Mouse (Mus musculus) urinary bladder, adult 18-20 months (tissue): ENCODE data around the gene Numbl.
A peak's percentile ranks its signal among the peaks of the same experiment; 100 is the strongest.
"Not testable (repeated sequence)": the region's sequence is repeated elsewhere in the genome, so short reads cannot be mapped to it uniquely, and the experiment has no call there.

Source experiments
- DNase-seq, 2 experiments: peaks; one replicate each; pipeline ENCODE4 v3.0.0; 2022; ENCODE audit warnings: low spot score in 2 of 2, mixed read lengths in 2 of 2

The Numbl gene

DNA sequence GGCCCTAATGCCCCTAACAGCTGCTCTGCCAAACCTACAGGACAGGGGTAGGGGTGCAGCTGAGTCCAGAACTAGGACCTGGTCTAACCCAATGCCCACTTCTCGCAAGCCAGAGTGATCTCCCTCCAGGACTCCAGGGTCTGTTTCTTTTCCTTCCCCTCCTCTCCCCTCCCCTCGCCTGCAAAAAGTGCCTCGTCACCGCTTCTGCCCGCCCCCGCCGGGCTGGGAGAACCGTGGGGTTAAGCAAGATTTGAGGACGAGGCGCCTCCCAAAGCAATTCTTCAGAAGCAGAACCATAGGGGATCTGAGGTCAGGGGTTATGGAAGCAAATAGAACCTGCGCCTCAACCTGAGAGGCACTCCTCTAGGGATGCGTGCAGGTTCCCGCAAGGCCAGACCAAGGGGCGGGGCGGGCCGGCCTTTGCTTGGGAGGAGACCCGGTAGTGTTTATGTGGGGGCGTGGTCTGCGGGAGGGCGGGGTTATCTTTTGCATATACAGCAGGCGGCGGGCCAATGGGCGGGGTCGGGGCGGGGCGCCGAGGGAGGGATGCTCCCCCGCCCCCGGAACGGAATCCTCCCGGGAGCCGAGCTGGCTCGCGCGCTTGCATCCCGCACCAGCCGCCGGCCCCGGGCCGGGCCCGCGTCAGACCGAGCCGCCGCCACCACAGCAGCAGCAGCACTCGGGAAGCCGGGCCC is at the start of gene Numbl:
Gene Numbl, plus strand, starts transcription at position 229 of the 695 bp plus-strand sequence.
- DNase-seq = peak; percentile 92 to 95

DNA sequence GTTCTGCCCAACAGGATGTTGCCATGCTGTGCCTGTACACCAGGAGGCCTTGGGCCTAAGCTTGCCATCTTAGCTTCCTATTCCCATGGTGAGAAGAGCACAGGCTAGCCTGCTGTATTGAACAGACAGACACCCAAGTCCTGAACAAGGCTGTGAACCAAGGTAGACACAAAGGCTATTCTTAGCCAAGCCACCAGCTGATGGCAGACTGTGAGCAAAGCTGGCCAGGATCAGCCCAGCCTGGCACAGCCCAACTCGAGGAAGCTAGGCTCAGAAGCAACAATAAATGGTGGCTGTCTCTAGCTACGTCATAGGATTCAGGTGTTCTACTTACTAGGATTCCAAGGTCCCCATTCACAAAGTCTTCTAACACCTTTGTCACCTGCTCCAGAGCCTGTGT is 45.6 kb upstream of the Numbl start:
- no peak for DNase-seq

DNA sequence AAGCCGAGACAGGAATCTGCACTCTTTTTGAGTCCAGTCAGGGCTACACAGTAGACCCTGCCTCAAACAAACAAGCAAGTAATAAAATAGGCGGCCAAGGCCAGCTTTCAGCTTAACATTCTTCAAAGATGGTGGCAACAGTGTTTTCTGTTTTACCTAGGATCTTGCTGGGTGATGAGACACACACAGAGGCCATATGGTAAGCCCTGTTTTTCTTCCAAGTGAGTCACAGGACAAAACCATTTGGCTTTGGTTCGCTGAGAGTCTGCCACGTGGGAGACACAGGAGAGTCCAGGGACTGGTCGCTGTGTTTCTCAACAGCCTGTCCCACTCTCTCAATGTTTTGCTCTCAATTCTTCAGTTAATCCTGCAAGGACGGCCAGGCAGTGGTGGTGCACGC is 39.6 kb upstream of the Numbl start:
- no peak for DNase-seq

DNA sequence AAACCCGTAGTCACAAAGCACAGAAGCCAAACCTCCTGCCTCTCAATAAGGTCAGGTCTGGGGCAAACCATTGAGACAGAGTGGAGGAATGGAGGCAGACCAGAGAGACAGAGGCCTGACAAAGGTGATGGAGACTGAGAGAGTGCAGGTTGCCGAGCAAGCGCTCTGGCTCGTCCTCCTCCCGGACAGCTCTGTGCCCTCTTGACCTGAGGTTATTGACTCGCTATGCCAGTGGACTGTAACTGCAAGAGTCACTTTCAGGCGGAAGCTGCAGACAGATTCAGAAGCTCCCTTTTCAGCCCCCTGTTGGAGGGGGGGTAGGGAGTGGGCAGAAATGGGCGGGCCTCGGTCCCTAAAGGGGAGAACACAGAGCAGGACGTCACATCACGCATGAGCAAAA is 38.3 kb upstream of the Numbl start:
- DNase-seq = no peak

DNA sequence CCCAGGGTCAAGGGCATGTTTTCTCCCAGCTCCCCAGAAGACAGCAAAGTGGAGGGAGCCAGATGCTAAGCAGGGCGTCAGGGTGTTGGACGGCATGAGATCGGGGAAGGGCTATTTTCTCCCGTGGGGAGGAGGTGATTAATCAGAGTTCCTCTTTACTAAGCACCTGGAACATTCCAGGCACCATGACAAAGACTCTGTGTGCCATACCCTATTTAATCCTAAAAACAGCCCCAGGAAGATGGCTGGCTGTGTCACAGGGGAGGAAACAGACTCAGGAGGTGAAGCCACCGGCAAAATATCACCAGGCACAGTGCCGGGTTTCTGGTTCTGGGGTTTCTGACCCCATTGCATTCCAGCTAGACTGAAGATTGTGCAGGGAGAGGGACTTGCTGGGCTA is 36.3 kb upstream of the Numbl start:
- DNase-seq = no peak

DNA sequence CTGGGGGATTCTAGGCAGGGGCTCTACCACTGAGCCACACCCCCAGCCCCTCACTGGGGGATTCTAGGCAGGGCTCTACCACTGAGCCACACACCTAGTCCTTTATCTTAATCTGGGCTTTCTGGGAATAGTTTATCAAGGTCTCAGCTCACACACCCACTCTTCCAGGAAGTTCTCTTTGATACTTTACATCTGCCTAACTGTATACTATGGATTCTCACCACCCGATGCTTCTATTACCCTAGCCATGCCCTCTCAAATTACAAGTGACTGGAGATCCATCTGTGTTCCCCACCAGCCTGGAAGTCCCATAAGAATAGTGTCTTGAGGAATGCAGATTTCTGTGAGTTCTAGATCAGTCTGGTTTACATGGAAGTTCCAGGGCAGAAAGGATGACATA is 35.7 kb upstream of the Numbl start:
- DNase-seq = no peak

DNA sequence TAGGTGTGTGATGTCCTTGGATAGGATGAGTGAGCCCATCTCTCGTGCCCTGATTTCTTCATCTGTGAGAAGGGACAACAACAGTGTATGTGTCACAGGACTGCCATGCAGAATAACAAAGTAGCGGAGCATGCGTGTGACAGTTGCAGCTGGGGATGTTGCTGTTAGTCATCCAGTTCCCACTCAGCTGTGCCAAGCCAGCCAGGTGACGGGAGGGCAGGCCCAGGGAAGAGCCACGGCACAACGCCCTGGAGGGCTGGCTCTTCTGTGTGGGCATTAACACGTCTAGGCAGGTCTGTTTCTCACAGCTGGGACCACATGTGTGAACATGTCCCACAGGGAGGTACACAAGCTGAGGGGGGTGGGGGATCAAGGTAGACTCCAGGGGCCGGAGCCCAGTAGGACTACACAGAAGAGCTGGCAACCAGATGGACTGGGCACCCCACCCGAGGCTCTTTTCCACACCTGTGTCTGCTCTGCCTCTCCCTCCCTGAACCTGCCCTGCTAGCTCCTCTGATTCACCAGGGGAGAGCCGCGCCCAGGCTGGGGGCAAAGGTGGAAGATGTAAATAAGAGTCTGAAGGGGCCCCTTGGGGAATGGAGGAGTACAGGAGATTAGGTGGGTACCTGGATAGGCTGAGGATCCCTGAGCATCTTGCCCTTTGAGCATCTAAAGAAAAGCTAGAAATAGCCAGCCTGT is 33.2 kb upstream of the Numbl start:
- peak; percentile 47 to 52 for DNase-seq

DNA sequence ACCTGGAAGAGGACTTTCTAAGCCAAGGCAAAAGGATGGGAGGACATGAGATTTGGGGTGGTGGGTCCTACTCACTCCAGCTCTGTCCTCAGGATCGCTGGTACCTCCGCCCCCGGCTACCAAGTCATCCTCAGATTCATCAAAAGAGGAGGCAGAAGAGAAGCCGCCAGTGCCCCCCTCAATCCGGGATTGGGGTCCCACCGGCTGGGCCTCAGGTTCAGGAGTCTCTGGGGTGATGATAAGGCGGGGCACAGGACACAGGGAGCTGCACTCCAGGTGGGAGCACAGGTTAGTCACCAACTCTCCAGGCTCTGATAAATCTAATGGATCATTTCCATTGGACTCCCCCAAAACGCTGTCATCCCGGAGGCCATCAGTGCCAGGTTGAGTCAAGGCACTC is 31.0 kb upstream of the Numbl start:
- DNase-seq = no peak

DNA sequence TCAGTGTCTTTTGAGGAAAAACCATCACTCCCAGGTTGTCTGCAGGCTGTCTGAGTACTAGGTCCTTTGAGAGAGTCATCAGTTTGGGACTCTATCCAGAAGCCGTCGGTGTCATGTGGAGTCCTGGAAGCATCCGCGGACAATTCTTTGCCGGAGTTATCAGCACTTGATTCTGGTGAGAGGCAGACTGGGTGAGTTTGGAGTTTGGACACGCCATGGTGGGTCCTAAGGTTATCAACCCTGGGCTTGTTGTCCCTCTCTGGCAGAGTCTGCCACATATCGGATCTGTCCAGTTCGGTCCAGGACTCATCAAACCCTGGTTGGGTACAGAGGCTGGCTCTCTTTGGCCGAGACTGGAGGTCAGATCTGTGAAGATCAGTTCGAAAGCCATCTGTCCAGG is 30.6 kb upstream of the Numbl start:
- no peak for DNase-seq

DNA sequence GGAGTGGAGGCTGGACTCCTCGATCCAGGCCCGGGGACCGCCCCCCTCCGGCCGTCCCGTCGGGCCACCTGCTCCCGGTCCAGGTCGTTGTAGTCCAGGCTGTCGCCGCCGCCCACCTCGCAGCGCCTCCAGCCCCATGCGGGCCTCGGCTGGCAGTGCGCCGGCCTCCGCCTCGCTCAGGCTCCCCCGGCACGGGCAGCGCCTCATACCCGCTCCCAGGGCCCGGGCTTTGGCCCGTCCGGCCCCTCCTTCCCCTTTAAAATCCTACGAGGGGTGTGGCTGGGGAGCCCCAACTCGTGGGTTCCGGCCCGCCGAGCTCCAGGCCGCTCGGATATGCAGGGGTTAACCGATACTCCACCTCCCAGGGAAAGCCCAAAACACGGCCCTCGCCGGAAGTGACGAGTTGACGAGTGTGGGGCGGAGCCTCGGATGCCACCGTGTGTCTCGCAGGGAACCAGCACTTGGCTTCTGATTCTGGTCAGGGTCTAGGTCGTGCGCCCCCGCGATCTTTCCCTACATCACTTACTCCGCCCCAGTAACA is 29.9 kb upstream of the Numbl start, which contains the start of gene Itpkc:
Gene Itpkc, minus strand, starts transcription at position 381 of the 541 bp plus-strand sequence.
- DNase-seq = peak; percentile 91

DNA sequence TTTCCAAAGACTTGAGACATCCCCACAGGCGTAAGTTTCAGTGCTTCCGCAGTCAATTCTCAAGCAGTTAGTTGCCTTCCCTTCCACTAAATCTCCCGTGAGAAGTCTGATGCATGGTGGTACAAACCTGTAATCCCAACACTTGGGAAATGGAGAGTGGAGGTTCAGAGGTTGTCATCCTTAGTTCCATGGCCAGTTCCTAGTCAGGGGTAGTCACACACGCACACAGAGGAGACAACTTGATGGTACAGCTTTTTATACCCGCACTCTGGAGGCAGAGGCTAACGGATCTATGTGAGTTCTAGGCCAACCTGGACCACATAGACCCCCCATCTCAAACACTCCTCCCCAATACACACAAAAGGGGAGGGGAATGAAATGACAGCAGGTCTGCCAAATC is 29.4 kb upstream of the Numbl start:
- DNase-seq = no peak

DNA sequence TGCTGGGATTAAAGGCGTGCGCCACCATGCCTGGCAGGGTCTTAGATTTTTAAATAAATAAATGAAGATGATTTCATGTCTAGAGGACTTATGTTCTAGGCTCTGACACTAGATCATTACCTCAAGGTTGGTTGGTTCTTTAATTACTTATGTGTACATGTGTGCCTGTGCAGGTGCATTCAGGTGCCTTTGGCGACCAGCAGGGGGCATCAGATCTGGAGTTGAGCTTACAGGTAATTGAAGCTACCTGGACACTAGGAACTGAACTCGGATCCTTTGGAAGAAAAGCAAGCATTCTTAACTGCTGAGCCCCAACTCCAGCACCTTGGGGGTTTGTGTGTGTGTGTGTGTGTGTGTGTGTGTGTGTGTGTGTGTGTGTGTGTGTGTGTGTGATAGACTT is 27.5 kb upstream of the Numbl start:
- no peak for DNase-seq

DNA sequence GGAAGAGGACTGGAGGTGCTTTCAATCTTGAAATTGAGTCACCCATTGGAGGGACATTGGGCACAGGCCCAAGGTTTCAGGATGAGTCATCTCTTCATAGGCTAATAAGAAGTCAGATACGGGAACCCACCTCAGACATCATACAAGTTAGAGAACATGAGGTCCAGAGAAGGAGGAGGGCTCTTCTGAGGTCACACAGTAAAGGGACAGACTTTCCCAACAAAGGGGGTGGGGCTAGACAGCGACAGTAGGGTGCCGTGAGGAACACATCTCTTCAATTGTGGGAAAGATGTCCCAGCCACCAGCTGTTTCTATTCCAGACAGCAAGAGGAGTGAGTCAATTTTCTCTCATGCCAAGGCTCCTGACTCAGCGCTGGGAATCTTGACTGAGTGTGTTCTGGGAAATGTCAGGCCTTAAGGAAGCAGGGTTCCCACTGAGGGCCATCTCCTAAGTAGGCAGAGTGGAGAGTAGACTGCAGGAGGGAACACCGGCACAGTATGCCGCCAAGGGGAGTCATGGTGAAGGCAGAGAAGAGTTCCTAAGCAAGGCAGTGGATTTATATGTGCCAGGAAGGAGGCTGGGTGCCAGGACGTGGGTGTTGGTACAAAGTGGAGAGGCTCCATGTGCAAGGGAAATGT is 26.4 kb upstream of the Numbl start:
- peak; percentile 41 to 58 for DNase-seq

DNA sequence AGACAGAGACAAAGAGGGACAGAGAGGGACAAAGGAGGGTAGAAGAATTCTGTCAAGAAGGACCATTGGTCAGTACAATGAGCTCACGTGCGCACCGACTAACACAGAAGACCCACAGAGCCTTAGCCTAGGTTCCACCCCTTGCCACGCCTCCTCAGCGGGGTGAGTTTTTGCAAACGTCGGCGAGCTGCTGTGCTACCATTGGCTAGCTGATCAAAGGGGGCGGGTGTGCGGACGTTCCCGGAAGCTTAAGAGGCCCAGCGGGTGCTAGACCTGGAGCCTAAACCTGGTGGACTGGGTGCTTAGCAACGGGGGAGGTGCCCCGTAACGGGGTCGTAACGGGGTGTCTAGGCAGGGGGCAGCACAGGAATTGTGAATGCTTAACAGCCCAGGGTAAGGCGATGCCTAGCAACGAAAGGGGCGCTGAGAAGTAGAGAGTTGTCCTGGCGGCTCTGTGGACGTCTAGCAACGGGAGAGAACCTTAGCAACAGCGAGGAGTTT is 25.4 kb upstream of the Numbl start, which contains the start of gene Coq8b:
Gene Coq8b, plus strand, starts transcription at position 243 of the 501 bp plus-strand sequence.
- peak; percentile 90 to 92 for DNase-seq

DNA sequence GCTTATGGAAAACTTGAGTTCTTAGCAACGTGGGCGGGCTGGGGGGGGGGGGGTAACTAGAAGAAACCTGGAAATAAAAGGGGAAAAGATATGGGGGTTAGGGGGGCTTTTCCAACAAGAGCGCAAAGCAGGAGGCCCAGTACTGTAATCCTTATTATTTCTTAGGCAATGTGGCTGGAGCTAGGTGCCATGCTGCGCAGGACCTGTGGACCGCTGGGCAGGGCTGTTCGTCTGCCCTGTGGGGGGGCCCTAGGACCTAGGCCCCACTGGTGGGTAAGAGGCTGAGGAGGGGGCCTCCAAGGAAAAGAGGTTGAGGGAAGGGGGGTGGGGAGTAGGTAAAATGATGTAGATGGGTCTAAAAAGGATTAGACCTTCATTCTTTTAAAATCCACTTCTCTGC is 24.9 kb upstream of the Numbl start:
- no peak for DNase-seq

DNA sequence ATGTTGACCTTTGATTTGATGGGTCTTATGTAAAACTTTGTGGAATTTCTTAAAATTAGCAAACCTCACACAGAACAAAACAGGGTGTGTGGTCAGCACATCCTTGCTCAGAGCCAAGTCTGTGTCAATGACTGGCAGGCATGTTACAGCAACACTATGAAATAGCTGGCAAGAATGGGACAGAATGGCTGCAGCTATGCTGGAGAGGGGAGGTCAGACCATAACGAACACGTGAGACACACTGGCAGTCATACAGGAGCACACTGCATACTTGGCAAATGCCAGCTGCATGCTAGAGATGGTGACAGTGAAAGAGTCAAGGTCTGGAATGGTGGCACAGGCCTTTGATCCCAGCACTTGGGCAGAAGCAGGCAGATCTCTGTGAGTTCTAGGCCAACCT is 22.5 kb upstream of the Numbl start:
- DNase-seq = no peak

DNA sequence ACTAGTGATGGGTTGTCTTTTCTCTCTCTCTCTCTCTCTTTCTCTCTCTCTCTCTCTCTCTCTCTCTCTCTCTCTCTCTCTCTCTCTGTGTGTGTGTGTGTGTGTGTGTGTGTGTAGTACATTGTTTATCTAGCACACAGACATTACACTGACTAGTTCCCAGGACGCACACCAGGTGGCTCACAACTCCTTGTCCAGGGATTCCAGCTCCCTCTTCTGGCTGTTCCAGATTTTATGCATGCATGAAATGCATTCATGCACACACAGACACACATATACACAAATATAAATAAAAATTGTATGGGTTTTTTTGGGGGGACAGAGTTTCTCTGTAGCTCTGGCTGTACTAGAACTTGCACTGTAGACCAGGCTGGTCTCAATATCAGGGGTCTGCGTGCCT is 20.7 kb upstream of the Numbl start:
- DNase-seq = no peak

DNA sequence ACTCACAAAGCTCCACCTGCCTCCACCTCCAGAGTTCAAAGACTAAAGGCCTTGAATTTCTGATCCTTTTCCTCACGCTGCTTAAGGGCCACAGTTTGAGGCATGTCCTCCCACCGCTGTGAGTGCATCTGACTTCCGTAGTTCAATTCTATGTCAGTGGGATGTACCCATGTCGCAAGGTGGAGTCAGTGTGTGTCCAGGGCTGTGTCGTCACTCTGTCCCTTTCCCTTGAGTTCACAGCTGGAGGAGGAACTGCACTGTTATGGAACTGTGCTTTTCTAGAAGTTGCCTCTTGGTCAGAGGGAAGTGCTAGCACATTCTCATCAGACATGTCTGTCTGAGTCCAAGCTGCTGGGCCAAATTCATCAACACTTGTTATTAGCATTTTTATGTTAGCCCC is 19.7 kb upstream of the Numbl start:
- DNase-seq = no peak

DNA sequence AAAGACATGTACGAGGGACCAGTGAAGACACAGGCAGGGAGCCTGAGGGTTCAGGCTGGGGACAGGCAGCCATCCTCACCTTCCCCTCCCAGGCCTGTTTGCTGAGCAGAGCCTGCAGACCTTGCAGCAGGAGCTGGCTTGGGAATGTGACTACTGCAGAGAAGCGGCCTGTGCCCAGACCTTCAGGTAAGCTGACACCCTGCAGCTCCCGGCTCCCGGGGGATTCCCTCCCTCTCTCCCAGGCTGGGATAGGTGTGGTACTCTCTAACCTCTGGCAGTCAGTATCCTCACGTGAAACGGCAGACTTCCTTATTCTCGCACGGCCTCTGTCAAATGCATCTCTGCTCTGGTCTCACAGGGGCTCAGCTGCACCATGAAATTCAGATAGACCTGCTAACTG is 15.0 kb upstream of the Numbl start:
- no peak for DNase-seq

DNA sequence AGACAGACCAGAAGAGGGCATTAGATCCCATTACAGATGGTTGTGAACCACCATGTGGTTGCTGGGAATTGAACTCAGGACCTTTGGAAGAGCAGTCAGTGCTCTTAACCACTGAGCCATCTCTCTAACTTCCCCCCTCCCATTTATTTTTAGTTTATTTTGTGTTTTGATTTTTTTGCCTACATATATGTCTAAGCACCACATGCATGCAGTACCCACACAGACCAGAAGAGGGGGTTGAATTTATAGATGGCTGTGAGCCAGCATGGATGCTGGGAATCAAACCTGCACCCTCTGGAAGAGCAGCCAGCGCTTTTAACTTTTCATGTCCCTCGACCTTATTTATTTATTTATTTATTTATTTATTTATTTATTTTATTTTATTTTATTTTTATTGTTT is 14.1 kb upstream of the Numbl start:
- not testable (repeated sequence) for DNase-seq

DNA sequence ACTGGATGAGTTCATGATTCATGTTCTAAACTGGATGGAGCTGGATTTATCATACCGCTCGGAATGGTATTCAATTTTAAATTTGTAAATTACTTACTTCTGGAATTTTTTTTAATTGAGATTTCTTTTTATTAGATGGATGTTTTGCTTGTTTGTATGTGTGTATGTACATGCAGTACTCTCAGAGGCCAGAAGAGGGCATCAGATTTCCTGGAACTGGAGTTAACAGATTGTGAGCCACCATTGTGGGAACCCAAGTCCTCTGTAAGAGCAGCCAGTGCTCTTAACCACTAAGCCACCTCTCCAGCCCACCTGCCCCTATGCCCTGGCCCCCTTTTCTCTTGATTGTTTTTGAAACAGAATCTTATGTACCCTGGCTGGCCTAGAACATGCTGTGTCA is 9.1 kb upstream of the Numbl start:
- DNase-seq = no peak

DNA sequence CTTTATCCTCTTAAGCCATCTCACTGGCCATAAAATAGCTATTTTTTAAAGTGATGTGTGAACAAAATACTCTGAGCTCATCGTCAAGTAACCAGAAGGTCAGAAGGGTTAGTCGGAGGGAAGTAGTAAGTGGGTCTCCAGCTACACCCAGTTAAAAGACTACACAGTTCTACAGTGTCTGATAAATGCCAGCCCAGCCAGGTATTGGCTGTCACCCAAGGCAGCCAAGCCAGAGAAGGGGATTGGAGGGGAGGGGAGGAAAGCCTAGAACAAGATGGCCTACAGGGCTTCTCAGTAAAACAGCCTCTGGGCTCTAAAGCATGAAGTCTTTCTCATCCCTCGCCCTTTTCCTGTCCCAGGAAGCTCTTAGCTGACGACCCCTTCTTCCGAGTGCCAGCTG is 8.3 kb upstream of the Numbl start:
- DNase-seq = no peak
